Mouse (Mus musculus) erythroblast, adult 5-6 weeks (primary cell): Measurements from ENCODE around the gene Atg7. TPM values are rescaled to one million over a fixed set of nuclear protein-coding genes. Genes with fewer than 3 reads are reported as not detected.

Experiments
- ATAC-seq: replicated peaks from 2 replicates; pipeline ENCODE4 v1.8.0; 2016; ENCODE audit warnings: moderate number of reproducible peaks, mild to moderate bottlenecking, moderate TSS enrichment, inconsistent platforms; ENCODE audit not compliant: poor library complexity, low FRiP score, severe bottlenecking
- total RNA-seq, 2 experiments: library from RNA; stranded (forward) in 1 of 2; stranded (reverse) in 1 of 2; fragments of 150-400 nt in 1 of 2; fragments of 200-764, 138-1000 nt in 1 of 2; gene quantifications; 2 replicates each; pipeline versions ENCODE4 v1.2.3 to v1.2.4; 2015 to 2017; ENCODE audit warnings: low replicate concordance in 2 of 2

The Atg7 gene
- total RNA-seq, 2 experiments from 2014 or later = 9.2 to 36.5 TPM

GRCm38 (mm10) chr6:114866078-114866477, 223.2 kb downstream of the Atg7 start:
- ATAC-seq = no peak

- no peak for ATAC-seq
Observed at GRCm38 (mm10) chr6:114866619-114867018, 223.7 kb downstream of the Atg7 start.

- no peak for ATAC-seq
Observed at GRCm38 (mm10) chr6:114868656-114869055, 225.8 kb downstream of the Atg7 start.

GRCm38 (mm10) chr6:114869501-114870076, 226.7 kb downstream of the Atg7 start:
- no peak for ATAC-seq

- no peak for ATAC-seq
Observed at GRCm38 (mm10) chr6:114871010-114871660, 228.2 kb downstream of the Atg7 start.

- no peak for ATAC-seq
Observed at GRCm38 (mm10) chr6:114873808-114874137, 230.9 kb downstream of the Atg7 start.

- ATAC-seq = peak; percentile 34; the same call in 1 of the 2 replicates
Observed at GRCm38 (mm10) chr6:114874138-114874928, 231.4 kb downstream of the Atg7 start.

GRCm38 (mm10) chr6:114875018-114875558, 232.2 kb downstream of the Atg7 start:
- peak; percentile 69 for ATAC-seq

- no peak for ATAC-seq
Observed at GRCm38 (mm10) chr6:114876033-114876432, 233.1 kb downstream of the Atg7 start.

GRCm38 (mm10) chr6:114876546-114876945, 233.6 kb downstream of the Atg7 start:
- ATAC-seq = no peak

GRCm38 (mm10) chr6:114878841-114879520, 236.1 kb downstream of the Atg7 start:
- no peak for ATAC-seq

GRCm38 (mm10) chr6:114880798-114881197, 237.9 kb downstream of the Atg7 start:
- ATAC-seq = no peak

GRCm38 (mm10) chr6:114882212-114882611, 239.3 kb downstream of the Atg7 start:
- no peak for ATAC-seq

GRCm38 (mm10) chr6:114882675-114883074, 239.8 kb downstream of the Atg7 start:
- ATAC-seq = no peak

- no peak for ATAC-seq
Observed at GRCm38 (mm10) chr6:114883261-114883740, 240.4 kb downstream of the Atg7 start.

- ATAC-seq = no peak
Observed at GRCm38 (mm10) chr6:114885129-114885528, 242.2 kb downstream of the Atg7 start.

- no peak for ATAC-seq
Observed at GRCm38 (mm10) chr6:114886012-114886411, 243.1 kb downstream of the Atg7 start.

GRCm38 (mm10) chr6:114886504-114887361, 243.8 kb downstream of the Atg7 start:
- ATAC-seq = no peak

GRCm38 (mm10) chr6:114888922-114889321, 246.0 kb downstream of the Atg7 start:
- no peak for ATAC-seq
